Mouse (Mus musculus) gonadal fat pad, adult 2 months (tissue): ENCODE measurements around the gene Zcchc8. TPM values are rescaled to one million over a fixed set of nuclear protein-coding genes. Genes with fewer than 3 reads are reported as not detected.
"Not testable (repeated sequence)": the region's sequence is repeated elsewhere in the genome, so short reads cannot be mapped to it uniquely, and the experiment has no call there.

Experiments
- DNase-seq: peaks from one replicate; pipeline ENCODE4 v3.0.0-alpha.2; 2012; ENCODE audit warnings: low read depth
- polyA plus RNA-seq: library from polyadenylated mRNA; depleted of rRNA; stranded (reverse); fragments of >200 nt; gene quantifications from 2 replicates; pipeline ENCODE4 v1.2.3, GENCODE M21; 2012; rRNA removed

Gene Zcchc8
- 17.4 and 19.4 TPM in 2 replicates for polyA plus RNA-seq

GRCm38 (mm10) chr5:123720328-123721311 lies at the start of gene Zcchc8:
Gene Zcchc8, minus strand, starts transcription at chr5:123721100.
- peak; percentile 72 for DNase-seq

DNA sequence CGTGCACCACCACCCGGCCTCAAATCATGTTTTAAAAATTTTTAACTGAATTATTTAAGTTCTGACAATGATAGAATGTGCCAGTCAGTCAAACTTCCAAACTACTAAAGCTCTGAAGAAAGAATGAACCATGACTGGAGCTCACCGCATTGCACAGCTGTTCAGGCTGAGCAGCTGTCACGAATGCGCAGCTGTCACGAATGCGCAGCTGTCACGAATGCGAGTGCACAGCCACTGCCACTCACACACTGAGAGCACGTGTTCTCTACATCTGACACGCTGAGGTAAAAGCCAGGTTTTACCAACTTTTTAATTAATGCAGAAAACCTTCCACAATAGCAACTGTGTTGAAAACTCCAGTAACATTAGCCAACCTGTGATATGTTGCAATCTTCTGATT lies 45.6 kb upstream of the Zcchc8 start:
- not testable (repeated sequence) for DNase-seq

DNA sequence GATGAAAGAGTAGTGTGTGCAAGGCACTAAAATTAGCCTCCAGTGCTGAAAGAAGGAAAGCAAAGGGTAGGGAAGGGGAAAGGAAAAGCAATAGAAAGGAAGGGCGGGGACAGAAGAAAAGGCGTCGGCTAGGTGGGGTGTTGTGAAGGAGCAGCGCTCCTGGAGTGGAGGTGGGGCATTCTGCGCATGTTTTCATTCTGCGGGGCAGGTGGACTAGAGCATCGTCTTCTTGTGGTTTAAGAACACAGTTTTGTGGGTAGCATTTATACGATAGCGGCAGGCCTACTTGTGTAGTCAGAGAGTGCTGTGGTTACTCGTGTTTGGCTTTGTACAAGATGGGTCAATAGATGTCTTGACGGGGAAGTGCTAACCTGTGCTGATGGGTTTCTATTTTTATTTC lies 44.6 kb upstream of the Zcchc8 start:
- DNase-seq, result no peak

- DNase-seq, result peak; percentile 96
Observed at GRCm38 (mm10) chr5:123749065-123750064, 28.5 kb upstream of the Zcchc8 start, which contains the start of the genes Rsrc2 and Kntc1. Gene Rsrc2, minus strand, starts transcription at chr5:123749414. Gene Kntc1, plus strand, starts transcription at chr5:123749716.

DNA sequence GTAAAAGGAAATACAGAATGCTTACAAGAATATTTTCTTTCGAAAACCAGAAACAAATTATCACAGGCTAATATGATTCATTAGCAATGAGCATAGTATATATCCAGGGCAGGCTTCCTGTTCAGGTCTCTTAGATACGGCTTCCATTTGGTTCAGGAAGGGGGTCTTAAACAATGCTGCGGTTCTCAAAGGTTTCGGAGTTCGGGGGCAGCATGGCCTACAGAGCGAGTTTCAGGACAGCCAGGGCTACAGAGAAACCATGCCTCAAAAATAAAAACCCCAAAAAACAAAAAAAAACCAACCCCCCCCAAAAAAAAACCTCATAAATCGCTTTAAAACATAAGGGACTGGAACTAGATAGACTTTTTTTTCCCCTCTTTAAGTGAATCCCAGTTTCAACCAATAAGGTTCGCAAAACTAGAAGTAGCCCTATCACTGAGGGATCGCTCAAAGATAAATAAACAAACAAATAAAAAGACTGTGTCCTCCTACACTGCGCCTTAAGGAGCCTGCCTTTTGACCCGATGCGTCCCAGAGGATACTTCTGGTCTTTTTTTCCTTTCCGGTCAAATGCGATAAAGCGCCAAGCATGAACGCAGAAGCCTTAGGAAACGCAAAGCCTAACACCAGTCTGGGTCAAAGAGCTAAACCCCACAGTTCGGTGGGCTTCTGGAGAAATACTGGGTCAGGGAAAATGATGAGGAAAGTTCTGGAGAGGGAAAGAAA lies 27.6 kb upstream of the Zcchc8 start:
- no peak for DNase-seq

DNA sequence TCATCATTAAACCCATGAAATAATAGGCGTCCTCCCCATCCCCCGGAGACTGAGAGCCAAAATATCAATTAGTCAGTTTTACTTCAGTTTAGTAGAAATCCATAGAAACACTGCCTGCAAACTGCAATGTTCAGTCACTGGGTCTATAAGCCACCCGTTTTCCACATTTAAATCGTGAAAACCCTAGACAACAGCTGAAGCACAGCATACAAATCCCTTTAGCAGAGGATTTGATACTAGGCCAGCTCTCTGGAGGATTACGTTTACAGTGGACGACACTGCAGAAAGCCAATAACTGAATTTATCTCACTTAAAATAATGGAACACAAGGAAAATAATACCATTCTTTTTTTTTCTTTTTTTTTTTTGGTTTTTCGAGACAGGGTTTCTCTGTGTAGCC lies 26.7 kb upstream of the Zcchc8 start:
- DNase-seq, result no peak

DNA sequence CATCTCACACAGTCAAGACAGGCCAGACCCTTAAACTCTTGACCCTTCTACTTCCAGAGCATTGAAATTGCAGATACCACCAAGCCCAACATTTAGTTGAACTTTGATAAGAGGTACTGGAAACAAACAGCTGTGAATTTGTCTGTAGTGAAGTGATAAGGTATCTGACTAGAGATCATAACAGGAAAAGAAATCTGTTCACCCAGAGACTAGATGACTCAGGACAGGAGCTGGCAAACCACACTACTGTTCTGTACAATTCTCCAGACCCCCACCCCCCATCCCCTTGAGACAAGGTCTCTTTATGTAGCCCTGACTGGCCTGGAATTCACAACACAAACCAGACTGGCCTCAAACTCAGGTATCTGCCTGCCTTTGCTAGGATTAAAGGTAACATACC lies 25.4 kb upstream of the Zcchc8 start:
- DNase-seq, result no peak

- DNase-seq, result no peak
Observed at GRCm38 (mm10) chr5:123744358-123744757, 23.5 kb upstream of the Zcchc8 start.

DNA sequence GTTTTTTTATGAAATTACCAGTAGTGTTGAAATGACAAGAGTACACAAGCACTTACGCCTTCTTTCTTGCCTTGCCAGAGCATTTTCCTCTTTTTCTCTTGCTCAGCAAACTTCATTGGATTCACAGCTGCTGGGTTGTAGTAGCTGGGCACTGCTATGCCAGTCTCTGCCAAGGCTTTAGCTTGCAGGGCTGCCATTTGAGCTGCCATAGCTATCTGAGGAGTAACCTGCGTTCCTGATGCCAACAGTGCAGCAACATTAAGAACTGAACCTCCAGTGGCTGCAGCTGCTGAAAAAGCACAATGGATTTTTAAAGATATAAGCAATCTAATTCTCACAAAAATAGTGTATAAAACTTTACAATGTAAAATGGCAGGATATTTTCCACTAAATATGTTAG lies 10.1 kb upstream of the Zcchc8 start:
- no peak for DNase-seq

DNA sequence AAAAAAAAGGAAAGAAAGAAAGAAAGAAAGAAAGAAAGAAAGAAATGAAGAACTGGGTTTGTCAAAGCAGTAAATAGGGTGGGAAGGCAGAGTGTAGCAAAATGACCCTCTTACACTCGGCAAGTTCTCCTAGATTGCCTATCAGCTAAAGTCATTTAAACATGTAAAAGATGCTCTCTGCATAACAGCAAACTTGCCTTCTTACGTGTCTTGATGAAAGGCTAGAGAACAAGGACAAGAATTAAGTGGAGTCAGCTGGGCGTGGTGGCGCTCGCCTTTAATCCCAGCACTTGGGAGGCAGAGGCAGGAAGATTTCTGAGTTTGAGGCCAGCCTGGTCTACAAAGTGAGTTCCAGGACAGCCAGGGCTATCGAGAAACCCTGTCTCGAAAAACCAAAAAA lies 2.9 kb upstream of the Zcchc8 start:
- DNase-seq, result not testable (repeated sequence)

- no peak for DNase-seq
Observed at GRCm38 (mm10) chr5:123714622-123715021, 6.3 kb downstream of the Zcchc8 start.

DNA sequence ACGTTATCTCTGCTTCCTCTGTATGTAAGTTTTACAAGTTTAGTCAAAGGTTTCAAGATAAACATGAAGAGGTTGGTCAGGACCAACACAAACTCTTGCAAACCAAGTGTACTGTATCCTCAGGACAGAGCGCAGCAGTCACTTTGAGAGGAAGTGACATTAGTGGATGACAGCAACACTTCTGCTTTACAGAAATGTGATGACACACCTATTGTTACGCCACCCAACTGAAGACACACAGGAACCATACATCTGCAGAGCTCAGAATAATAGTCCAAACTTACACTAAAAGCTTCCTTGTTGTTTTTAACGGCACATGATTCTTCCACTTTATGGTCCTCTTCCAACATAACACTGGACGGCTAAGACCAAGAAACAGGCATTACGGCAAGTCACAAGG lies 7.1 kb downstream of the Zcchc8 start:
- no peak for DNase-seq

- DNase-seq, result no peak
Observed at GRCm38 (mm10) chr5:123709571-123709970, 11.3 kb downstream of the Zcchc8 start.

DNA sequence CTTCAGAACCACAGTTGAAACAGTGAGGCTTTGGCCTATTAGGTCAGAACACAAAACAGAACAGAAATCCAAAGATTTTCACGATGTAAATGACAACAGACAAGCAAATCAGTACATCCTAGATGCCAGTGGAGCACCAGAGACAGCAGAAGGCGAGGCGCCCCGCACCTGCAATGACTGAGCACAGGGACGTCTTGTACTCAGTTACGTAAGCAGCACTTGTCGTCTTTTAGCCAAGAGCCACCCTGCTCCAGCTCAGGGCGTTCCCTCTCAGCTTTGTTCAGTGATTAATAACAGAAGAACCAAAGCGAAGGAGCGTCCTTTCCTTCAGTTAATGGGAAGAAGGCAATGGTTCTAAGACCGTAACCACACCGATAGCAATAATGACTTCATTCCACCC lies 12.3 kb downstream of the Zcchc8 start:
- no peak for DNase-seq

GRCm38 (mm10) chr5:123700625-123701024 lies 20.3 kb downstream of the Zcchc8 start:
- no peak for DNase-seq

DNA sequence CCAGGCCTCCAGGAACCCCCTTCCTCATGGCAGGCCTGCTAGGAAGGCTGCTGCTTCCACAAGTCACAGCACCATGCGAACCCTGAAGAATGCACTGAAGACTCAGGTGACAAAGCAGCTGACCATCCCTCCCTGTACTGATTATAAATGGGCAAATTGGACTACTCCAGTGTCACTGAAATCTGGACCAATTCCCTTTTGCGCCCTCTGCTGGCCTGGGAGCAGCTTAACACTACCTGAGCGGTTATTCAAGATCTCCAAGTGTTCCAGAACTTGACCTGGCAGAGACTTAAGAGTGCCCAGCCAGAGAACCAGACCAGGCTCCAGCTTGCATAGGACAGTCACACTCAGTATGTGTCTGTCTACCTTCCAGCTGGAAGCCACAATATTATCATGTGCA lies 21.7 kb downstream of the Zcchc8 start:
- no peak for DNase-seq

DNA sequence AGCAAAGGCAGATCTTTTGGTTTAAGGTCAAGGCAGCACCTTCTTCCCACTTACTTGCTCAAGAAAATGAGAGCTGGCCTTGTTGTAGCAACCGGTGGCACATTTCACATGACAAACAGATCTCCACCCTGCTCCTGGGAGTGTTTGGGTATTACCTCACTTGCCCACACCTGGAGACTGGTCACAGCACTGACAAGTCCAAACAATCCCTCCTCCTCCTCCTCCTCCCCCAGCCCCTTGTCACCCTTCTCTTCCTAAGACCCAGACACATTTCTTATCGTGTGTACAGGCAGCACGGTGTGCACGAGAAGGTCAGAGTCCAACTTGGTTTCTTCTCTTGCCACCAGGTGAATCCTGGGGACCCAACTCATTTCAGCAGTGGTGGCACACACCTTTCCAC lies 23.9 kb downstream of the Zcchc8 start:
- DNase-seq, result no peak

GRCm38 (mm10) chr5:123696244-123696643 lies 24.7 kb downstream of the Zcchc8 start:
- DNase-seq, result no peak

GRCm38 (mm10) chr5:123694468-123694867 lies 26.4 kb downstream of the Zcchc8 start:
- DNase-seq, result no peak

DNA sequence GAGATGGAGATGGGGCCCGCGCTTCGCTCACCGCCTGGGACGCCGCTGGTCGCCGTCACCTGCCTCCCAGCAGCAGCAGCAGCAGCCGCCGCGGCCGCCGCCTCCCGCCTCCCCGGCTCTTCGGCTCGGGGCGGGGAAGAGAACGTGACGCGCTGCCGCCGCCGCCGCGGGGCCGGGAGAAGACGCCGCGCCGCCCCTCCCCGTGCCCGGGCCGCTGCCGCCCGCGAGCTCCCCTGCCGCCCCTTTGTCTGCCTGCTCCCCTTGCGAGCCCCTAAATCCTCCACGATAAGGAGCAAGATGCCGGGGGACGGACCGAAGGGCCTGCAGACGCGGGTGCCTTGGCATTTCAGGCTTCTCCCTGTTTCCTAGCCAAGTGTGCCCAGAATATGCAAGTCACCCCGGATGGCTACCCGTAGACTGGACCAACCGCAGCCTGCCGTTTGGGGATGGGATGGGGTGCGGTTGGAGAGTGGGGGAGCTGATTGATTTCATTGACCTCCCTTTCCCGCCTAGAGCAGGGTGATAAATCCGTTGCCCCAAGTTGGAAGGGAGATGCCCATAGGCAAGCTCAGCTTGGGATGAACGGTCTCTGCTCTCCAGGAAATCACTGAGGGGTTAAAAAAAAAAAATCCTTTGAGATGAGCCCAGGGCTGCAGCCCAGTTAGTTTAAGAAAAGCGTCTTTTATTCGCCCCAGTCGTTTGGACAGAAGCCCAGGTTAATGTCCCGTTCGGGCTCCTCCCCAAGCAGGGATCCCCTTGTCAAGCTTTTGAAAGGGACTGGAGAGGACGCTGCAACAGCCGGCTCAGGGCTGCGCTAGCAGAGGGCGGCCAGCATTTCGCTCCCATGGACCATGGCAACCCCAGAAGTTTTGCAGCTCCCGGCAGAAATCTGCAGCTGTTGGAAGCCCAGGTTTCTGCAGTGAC lies 36.4 kb downstream of the Zcchc8 start, which contains the start of gene Clip1:
Gene Clip1 (minus strand): TSS at position 398 of the 924 bp plus-strand sequence.
- DNase-seq, result no peak
